Mouse (Mus musculus) left cerebral cortex, adult 8-10 months (tissue): Measurements from ENCODE around the gene Nup107. TPM values are rescaled to one million over a fixed set of nuclear protein-coding genes. Genes with fewer than 3 reads are reported as not detected.
A peak's percentile ranks its signal among the peaks of the same experiment; 100 is the strongest.

Source experiments
- DNase-seq, 2 experiments: peaks; one replicate each; pipeline ENCODE4 v3.0.0; 2022; ENCODE audit warnings: low spot score in 2 of 2
- total RNA-seq, 4 experiments: library from RNA; stranded (reverse); gene quantifications; 2 replicates each; pipeline ENCODE4 v1.2.4; 2022

Gene Nup107
- total RNA-seq, result 10 to 100 TPM; 16.2 to 20.4 (median 17.3) TPM

GRCm38 (mm10) chr10:117792141-117793091, at the start of gene Nup107:
Gene Nup107, minus strand, starts transcription at chr10:117792705.
- peak; percentile 99 to 100 for DNase-seq

- no peak for DNase-seq
Measured at GRCm38 (mm10) chr10:117841765-117842164, 49.3 kb upstream of the Nup107 start.

- DNase-seq, result no peak
Measured at GRCm38 (mm10) chr10:117840431-117840995, 48.0 kb upstream of the Nup107 start.

- DNase-seq, result no peak
Measured at GRCm38 (mm10) chr10:117839737-117840136, 47.2 kb upstream of the Nup107 start.

- DNase-seq, result no peak
Measured at GRCm38 (mm10) chr10:117838924-117839323, 46.4 kb upstream of the Nup107 start.

- no peak for DNase-seq
Measured at GRCm38 (mm10) chr10:117836354-117836753, 43.8 kb upstream of the Nup107 start.

- DNase-seq, result no peak
Measured at GRCm38 (mm10) chr10:117835453-117835852, 42.9 kb upstream of the Nup107 start.

- DNase-seq, result no peak
Measured at GRCm38 (mm10) chr10:117830797-117831196, 38.3 kb upstream of the Nup107 start.

- no peak for DNase-seq
Measured at GRCm38 (mm10) chr10:117829472-117830155, 37.1 kb upstream of the Nup107 start.

GRCm38 (mm10) chr10:117829022-117829421, 36.5 kb upstream of the Nup107 start:
- no peak for DNase-seq

- DNase-seq, result no peak
Measured at GRCm38 (mm10) chr10:117828536-117828935, 36.0 kb upstream of the Nup107 start.

GRCm38 (mm10) chr10:117824647-117825046, 32.1 kb upstream of the Nup107 start:
- DNase-seq, result no peak

- DNase-seq, result no peak
Measured at GRCm38 (mm10) chr10:117824139-117824538, 31.6 kb upstream of the Nup107 start.

- DNase-seq, result no peak
Measured at GRCm38 (mm10) chr10:117823321-117823720, 30.8 kb upstream of the Nup107 start.

GRCm38 (mm10) chr10:117818600-117818999, 26.1 kb upstream of the Nup107 start:
- no peak for DNase-seq

GRCm38 (mm10) chr10:117816721-117817120, 24.2 kb upstream of the Nup107 start:
- DNase-seq, result no peak

- DNase-seq, result no peak
Measured at GRCm38 (mm10) chr10:117812501-117812900, 20.0 kb upstream of the Nup107 start.

GRCm38 (mm10) chr10:117811555-117811954, 19.1 kb upstream of the Nup107 start:
- no peak for DNase-seq

- no peak for DNase-seq
Measured at GRCm38 (mm10) chr10:117810506-117810905, 18.0 kb upstream of the Nup107 start.

GRCm38 (mm10) chr10:117808068-117808467, 15.6 kb upstream of the Nup107 start:
- DNase-seq, result no peak

- DNase-seq, result no peak
Measured at GRCm38 (mm10) chr10:117805919-117806318, 13.4 kb upstream of the Nup107 start.
